Mouse (Mus musculus) liver, adult 2 months (tissue): ENCODE data around the gene Abt1.
A peak's percentile ranks its signal among the peaks of the same experiment; 100 is the strongest.

Experiments
- CTCF ChIP-seq: fragments of 200-500 bp; IDR thresholded peaks from 2 replicates; pipeline ENCODE4 v1.5.1; 2011; ENCODE audit warnings: low read depth, low read length, control low read depth
- POLR2A ChIP-seq: fragments of 200-500 bp; IDR thresholded peaks from 2 replicates; pipeline ENCODE4 v1.6.1; 2011; ENCODE audit warnings: low read length, control low read depth; ENCODE audit not compliant: insufficient read depth; ENCODE audit errors: extremely low read depth

- no peak for TF ChIP-seq POLR2A
- TF ChIP-seq CTCF: peak; percentile 69
Measured at GRCm38 (mm10) chr13:23401683-23402527, 21.8 kb downstream of the Abt1 start.
